Mouse (Mus musculus) liver, postnatal 0 days (tissue): ENCODE data around the gene 4931429L15Rik.

ENCODE experiments used
- CTCF ChIP-seq: sonication (generic); IDR thresholded peaks from 2 replicates; pipeline ENCODE4 v1.5.1; 2016; ENCODE audit warnings: antibody characterized with exemption, low read depth
- EP300 ChIP-seq: IDR thresholded peaks from 2 replicates; pipeline ENCODE4 v1.6.1; 2016; ENCODE audit warnings: antibody characterized with exemption, low read depth, mild to moderate bottlenecking

DNA sequence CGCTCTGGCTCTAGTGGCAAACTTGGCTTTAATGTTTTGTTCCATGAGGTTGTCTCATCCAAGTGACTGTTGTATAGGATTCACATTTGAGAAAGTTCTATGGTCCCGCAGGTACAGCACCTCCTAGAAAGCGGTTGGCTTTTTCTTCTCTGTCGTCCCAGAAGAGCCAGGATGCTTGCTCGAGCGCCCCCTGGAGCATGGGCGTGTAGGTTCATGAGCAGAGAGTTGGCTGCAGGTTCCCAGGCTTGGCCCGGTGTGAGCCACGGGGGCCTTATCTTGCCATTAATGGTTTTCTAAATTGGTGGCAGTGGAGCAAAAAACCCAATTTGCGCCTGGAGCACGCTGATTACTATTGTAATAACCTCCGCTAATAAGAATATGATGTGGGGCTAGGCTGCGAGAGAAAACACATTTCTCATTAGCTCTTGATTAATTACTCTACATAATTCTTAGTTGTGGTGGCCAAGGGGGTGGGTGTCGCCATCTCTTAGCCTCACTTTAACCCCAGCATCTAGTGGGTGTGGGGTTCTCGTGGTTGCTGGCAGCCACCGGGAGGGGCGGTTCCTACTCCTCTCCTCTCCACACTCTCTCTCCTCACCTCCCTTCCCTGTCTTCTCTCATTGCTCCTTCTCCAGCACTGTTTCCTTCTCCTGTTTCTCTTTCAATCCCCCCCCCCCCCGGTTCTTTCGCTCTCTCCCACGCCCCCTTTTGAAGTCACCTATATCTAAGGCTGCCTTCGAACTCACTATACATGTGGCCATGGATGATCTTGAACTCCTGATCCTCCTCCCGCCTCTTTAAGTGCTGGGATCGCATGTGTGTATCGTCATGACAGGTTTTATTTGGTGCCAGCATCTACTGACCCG is 8.2 kb upstream of the 4931429L15Rik start:
- TF ChIP-seq CTCF (peak; percentile 39), EP300 (no peak)
